Mouse (Mus musculus): Measurements from ENCODE around the gene Aurkaip1. TPM values are rescaled to one million over a fixed set of nuclear protein-coding genes. Genes with fewer than 3 reads are reported as not detected.

Aurkaip1 gene
- polyA plus RNA-seq, 1 experiment = 70.6 TPM

- Histone ChIP-seq H3K9me3 (replicated peaks; ENCODE audit: control insufficient read depth, insufficient read depth, low read length, poor library complexity, severe bottlenecking) (no peaks in the 10 kb centered on the region), H3K27ac (ENCODE audit: insufficient read depth, low read length) (no peak overlapping the region), H3K9ac (ENCODE audit: low read depth, poor library complexity, severe bottlenecking) (no peak overlapping the region), H3K36me3 (ENCODE audit: control insufficient read depth, insufficient read depth, low read length, poor library complexity, severe bottlenecking) (no peaks in the 10 kb centered on the region), H3K27me3 (ENCODE audit: control insufficient read depth, insufficient read depth, low read length, poor library complexity, severe bottlenecking) (no peaks in the 10 kb centered on the region), H3K4me1 (ENCODE audit: control insufficient read depth, insufficient read depth, low read length) (no peaks in the 10 kb centered on the region), H3K4me3 (ENCODE audit: low read depth, low read length) (no peak overlapping the region)
- no peak for TF ChIP-seq CTCF (IDR thresholded peaks at IDR 0.05; ENCODE audit: low read depth, low read length)
- no peak for TF ChIP-seq POLR2A (IDR thresholded peaks at IDR 0.05; ENCODE audit: insufficient read depth, low read length)
- no peak for TF ChIP-seq EP300 (IDR thresholded peaks at IDR 0.05; ENCODE audit: insufficient read depth, low read depth, low read length)
Observed at GRCm38 (mm10) chr4:155849792-155850451, 18.9 kb downstream of the Aurkaip1 start.

GRCm38 (mm10) chr4:155851368-155851767 is 20.3 kb downstream of the Aurkaip1 start:
- no peak overlapping the region for H3K4me3 ChIP-seq (ENCODE audit: low read depth, low read length)
- H3K9ac ChIP-seq (ENCODE audit: low read depth, poor library complexity, severe bottlenecking) = no peak overlapping the region
- H3K9me3 ChIP-seq (replicated peaks; ENCODE audit: control insufficient read depth, insufficient read depth, low read length, poor library complexity, severe bottlenecking) = no peaks in the 10 kb centered on the region
- no peaks in the 10 kb centered on the region for H3K36me3 ChIP-seq (ENCODE audit: control insufficient read depth, insufficient read depth, low read length, poor library complexity, severe bottlenecking)
- H3K27me3 ChIP-seq (ENCODE audit: control insufficient read depth, insufficient read depth, low read length, poor library complexity, severe bottlenecking) = no peaks in the 10 kb centered on the region
- H3K27ac ChIP-seq (ENCODE audit: insufficient read depth, low read length) = no peak overlapping the region
- H3K4me1 ChIP-seq (ENCODE audit: control insufficient read depth, insufficient read depth, low read length) = no peaks in the 10 kb centered on the region
- no peak for TF ChIP-seq POLR2A (IDR thresholded peaks at IDR 0.05; ENCODE audit: insufficient read depth, low read length)
- no peak for TF ChIP-seq EP300 (IDR thresholded peaks at IDR 0.05; ENCODE audit: insufficient read depth, low read depth, low read length)
- no peak for TF ChIP-seq CTCF (IDR thresholded peaks at IDR 0.05; ENCODE audit: low read depth, low read length)

GRCm38 (mm10) chr4:155851951-155852411 is 20.9 kb downstream of the Aurkaip1 start:
- no peaks in the 10 kb centered on the region for H3K9me3 ChIP-seq (replicated peaks; ENCODE audit: control insufficient read depth, insufficient read depth, low read length, poor library complexity, severe bottlenecking)
- H3K36me3 ChIP-seq (ENCODE audit: control insufficient read depth, insufficient read depth, low read length, poor library complexity, severe bottlenecking) = no peaks in the 10 kb centered on the region
- H3K4me3 ChIP-seq (ENCODE audit: low read depth, low read length) = no peak overlapping the region
- TF ChIP-seq CTCF (IDR thresholded peaks at IDR 0.05; ENCODE audit: low read depth, low read length) (no peak), EP300 (IDR thresholded peaks at IDR 0.05; ENCODE audit: insufficient read depth, low read depth, low read length) (no peak), POLR2A (IDR thresholded peaks at IDR 0.05; ENCODE audit: insufficient read depth, low read length) (no peak)
- no peaks in the 10 kb centered on the region for H3K4me1 ChIP-seq (ENCODE audit: control insufficient read depth, insufficient read depth, low read length)
- H3K9ac ChIP-seq (ENCODE audit: low read depth, poor library complexity, severe bottlenecking) = no peak overlapping the region
- H3K27ac ChIP-seq (ENCODE audit: insufficient read depth, low read length) = no peak overlapping the region
- H3K27me3 ChIP-seq (ENCODE audit: control insufficient read depth, insufficient read depth, low read length, poor library complexity, severe bottlenecking) = no peaks in the 10 kb centered on the region

- H3K4me1 ChIP-seq (ENCODE audit: control insufficient read depth, insufficient read depth, low read length) = no peaks in the 10 kb centered on the region
- H3K27me3 ChIP-seq (ENCODE audit: control insufficient read depth, insufficient read depth, low read length, poor library complexity, severe bottlenecking) = no peaks in the 10 kb centered on the region
- no peaks in the 10 kb centered on the region for H3K36me3 ChIP-seq (ENCODE audit: control insufficient read depth, insufficient read depth, low read length, poor library complexity, severe bottlenecking)
- TF ChIP-seq EP300 (IDR thresholded peaks at IDR 0.05; ENCODE audit: insufficient read depth, low read depth, low read length) (no peak), CTCF (IDR thresholded peaks at IDR 0.05; ENCODE audit: low read depth, low read length) (no peak), POLR2A (IDR thresholded peaks at IDR 0.05; ENCODE audit: insufficient read depth, low read length) (no peak)
- H3K4me3 ChIP-seq (ENCODE audit: low read depth, low read length) = no peak overlapping the region
- no peaks in the 10 kb centered on the region for H3K9me3 ChIP-seq (replicated peaks; ENCODE audit: control insufficient read depth, insufficient read depth, low read length, poor library complexity, severe bottlenecking)
- H3K9ac ChIP-seq (ENCODE audit: low read depth, poor library complexity, severe bottlenecking) = no peak overlapping the region
- no peak overlapping the region for H3K27ac ChIP-seq (ENCODE audit: insufficient read depth, low read length)
Observed at GRCm38 (mm10) chr4:155853421-155853820, 22.3 kb downstream of the Aurkaip1 start.

- no peaks in the 10 kb centered on the region for H3K9me3 ChIP-seq (replicated peaks; ENCODE audit: control insufficient read depth, insufficient read depth, low read length, poor library complexity, severe bottlenecking)
- no peak overlapping the region for H3K4me3 ChIP-seq (ENCODE audit: low read depth, low read length)
- no peak overlapping the region for H3K27ac ChIP-seq (ENCODE audit: insufficient read depth, low read length)
- TF ChIP-seq CTCF (IDR thresholded peaks at IDR 0.05; ENCODE audit: low read depth, low read length) = no peak
- no peak for TF ChIP-seq EP300 (IDR thresholded peaks at IDR 0.05; ENCODE audit: insufficient read depth, low read depth, low read length)
- TF ChIP-seq POLR2A (IDR thresholded peaks at IDR 0.05; ENCODE audit: insufficient read depth, low read length) = no peak
- no peaks in the 10 kb centered on the region for H3K36me3 ChIP-seq (ENCODE audit: control insufficient read depth, insufficient read depth, low read length, poor library complexity, severe bottlenecking)
- H3K4me1 ChIP-seq (ENCODE audit: control insufficient read depth, insufficient read depth, low read length) = no peaks in the 10 kb centered on the region
- H3K9ac ChIP-seq (ENCODE audit: low read depth, poor library complexity, severe bottlenecking) = no peak overlapping the region
- no peaks in the 10 kb centered on the region for H3K27me3 ChIP-seq (ENCODE audit: control insufficient read depth, insufficient read depth, low read length, poor library complexity, severe bottlenecking)
Observed at GRCm38 (mm10) chr4:155854991-155855390, 23.9 kb downstream of the Aurkaip1 start.

- Histone ChIP-seq H3K36me3 (ENCODE audit: control insufficient read depth, insufficient read depth, low read length, poor library complexity, severe bottlenecking) (no peaks in the 10 kb centered on the region), H3K4me1 (ENCODE audit: control insufficient read depth, insufficient read depth, low read length) (no peaks in the 10 kb centered on the region), H3K27ac (ENCODE audit: insufficient read depth, low read length) (no peak overlapping the region), H3K9me3 (replicated peaks; ENCODE audit: control insufficient read depth, insufficient read depth, low read length, poor library complexity, severe bottlenecking) (no peaks in the 10 kb centered on the region), H3K9ac (ENCODE audit: low read depth, poor library complexity, severe bottlenecking) (no peak overlapping the region), H3K27me3 (ENCODE audit: control insufficient read depth, insufficient read depth, low read length, poor library complexity, severe bottlenecking) (no peaks in the 10 kb centered on the region), H3K4me3 (ENCODE audit: low read depth, low read length) (no peak overlapping the region)
- no peak for TF ChIP-seq CTCF (IDR thresholded peaks at IDR 0.05; ENCODE audit: low read depth, low read length)
- TF ChIP-seq POLR2A (IDR thresholded peaks at IDR 0.05; ENCODE audit: insufficient read depth, low read length) = no peak
Observed at GRCm38 (mm10) chr4:155856071-155856470, 25.0 kb downstream of the Aurkaip1 start.

All from ES-Bruce4 (cell line).